8 mouse cellular contexts compared by ENCODE assay signal in genomic region chr17:87447612-87448200, GRCm38 (mm10). TPM values are rescaled to one million over a fixed set of nuclear protein-coding genes. Genes with fewer than 3 reads are reported as not detected.
DNase-seq lines count a peak whose midpoint lies in the region; ATAC-seq lines count a peak whose summit lies in the region.

No protein-coding gene starts in this region.

- peak overlapping the region; percentile 65 for H3K4me2 ChIP-seq in neural tube, embryonic 11.5 days (ENCODE audit: low read depth)
- peak overlapping the region; percentile 73 for H3K4me2 ChIP-seq in embryonic facial prominence, embryonic 14.5 days (ENCODE audit: low read depth, low read length)
- peak overlapping the region; percentile 70 for H3K4me2 ChIP-seq in intestine, embryonic 15.5 days (replicated peaks)
- H3K4me2 ChIP-seq in neural tube, embryonic 14.5 days (ENCODE audit: low read depth, low read length): peak overlapping the region; percentile 65

- WGBS in neural tube, embryonic 11.5 days: 45% methylated on average over 12 of the region's 12 CpGs
- WGBS in embryonic facial prominence, embryonic 14.5 days: 42% methylated on average over 12 of the region's 12 CpGs
- WGBS in intestine, embryonic 15.5 days: 56% methylated on average over 12 of the region's 12 CpGs
- WGBS in neural tube, embryonic 14.5 days: 39% methylated on average over 12 of the region's 12 CpGs

- peak overlapping the region; percentile 99 for H3K9ac ChIP-seq in neural tube, embryonic 11.5 days (ENCODE audit: low read length)
- H3K9ac ChIP-seq in embryonic facial prominence, embryonic 14.5 days (ENCODE audit: low read depth, low read length): peak overlapping the region; percentile 90
- peak overlapping the region; percentile 98 for H3K9ac ChIP-seq in intestine, embryonic 15.5 days
- H3K9ac ChIP-seq in neural tube, embryonic 14.5 days (replicated peaks; ENCODE audit: low read depth, low read length): peak overlapping the region; percentile 100

- no peaks in the 10 kb centered on the region for H3K36me3 ChIP-seq in neural tube, embryonic 11.5 days (ENCODE audit: control insufficient read depth, insufficient read depth, low read length)
- H3K36me3 ChIP-seq in embryonic facial prominence, embryonic 14.5 days (ENCODE audit: control insufficient read depth, insufficient read depth, low read length): peaks cover 7% of the 10 kb centered on the region; the same call in 1 of the 2 replicates
- H3K36me3 ChIP-seq in intestine, embryonic 15.5 days: no peaks in the 10 kb centered on the region
- no peaks in the 10 kb centered on the region for H3K36me3 ChIP-seq in neural tube, embryonic 14.5 days (ENCODE audit: control insufficient read depth, insufficient read depth, low read length)

- no peaks in the 10 kb centered on the region for H3K9me3 ChIP-seq in neural tube, embryonic 11.5 days (ENCODE audit: control insufficient read depth, low read length)
- no peaks in the 10 kb centered on the region for H3K9me3 ChIP-seq in embryonic facial prominence, embryonic 14.5 days (ENCODE audit: control insufficient read depth, low read length)
- H3K9me3 ChIP-seq in intestine, embryonic 15.5 days: no peaks in the 10 kb centered on the region
- no peaks in the 10 kb centered on the region for H3K9me3 ChIP-seq in neural tube, embryonic 14.5 days (ENCODE audit: control insufficient read depth, low read length)

- no peak for DNase-seq in neural tube, embryonic 11.5 days (ENCODE audit: low spot score)
- DNase-seq in neural tube, embryonic 10.5 days (ENCODE audit: extremely low spot score, low spot score): no peak
- DNase-seq in embryonic facial prominence, embryonic 14.5 days (ENCODE audit: low spot score): no peak
- no peak for DNase-seq in right cerebral cortex, postnatal 36 days (ENCODE audit: low spot score in 2 of 2)
- DNase-seq in left cerebral cortex, adult 9 months (ENCODE audit: low spot score in 2 of 2): no peak
- DNase-seq in spleen, adult 18-20 months: no peak

- H3K4me1 ChIP-seq in neural tube, embryonic 11.5 days (ENCODE audit: control insufficient read depth, insufficient read depth, low read length): peaks cover 21% of the 10 kb centered on the region
- H3K4me1 ChIP-seq in embryonic facial prominence, embryonic 14.5 days (ENCODE audit: control insufficient read depth, insufficient read depth, low read length): peaks cover 26% of the 10 kb centered on the region
- peaks cover 10% of the 10 kb centered on the region for H3K4me1 ChIP-seq in intestine, embryonic 15.5 days (replicated peaks)
- peaks cover 24% of the 10 kb centered on the region for H3K4me1 ChIP-seq in neural tube, embryonic 14.5 days (ENCODE audit: control insufficient read depth, insufficient read depth, low read length)

- H3K27ac ChIP-seq in neural tube, embryonic 11.5 days (ENCODE audit: low read depth, low read length): peak overlapping the region; percentile 92
- peak overlapping the region; percentile 94 for H3K27ac ChIP-seq in embryonic facial prominence, embryonic 14.5 days (replicated peaks; ENCODE audit: low read depth, low read length)
- H3K27ac ChIP-seq in intestine, embryonic 15.5 days: peak overlapping the region; percentile 91
- peak overlapping the region; percentile 99 for H3K27ac ChIP-seq in neural tube, embryonic 14.5 days (ENCODE audit: low read depth, low read length)

- H3K27me3 ChIP-seq in neural tube, embryonic 11.5 days (ENCODE audit: control insufficient read depth, insufficient read depth, low read length): no peaks in the 10 kb centered on the region
- no peaks in the 10 kb centered on the region for H3K27me3 ChIP-seq in embryonic facial prominence, embryonic 14.5 days (replicated peaks; ENCODE audit: control insufficient read depth, insufficient read depth, low read length)
- no peaks in the 10 kb centered on the region for H3K27me3 ChIP-seq in intestine, embryonic 15.5 days (replicated peaks)
- H3K27me3 ChIP-seq in neural tube, embryonic 14.5 days (ENCODE audit: control insufficient read depth, insufficient read depth, low read length): no peaks in the 10 kb centered on the region

- H3K4me3 ChIP-seq in neural tube, embryonic 11.5 days (ENCODE audit: low read depth, low read length): peak overlapping the region; percentile 91
- H3K4me3 ChIP-seq in embryonic facial prominence, embryonic 14.5 days (ENCODE audit: low read depth, low read length): peak overlapping the region; percentile 84
- H3K4me3 ChIP-seq in intestine, embryonic 15.5 days (replicated peaks): peak overlapping the region; percentile 97
- peak overlapping the region; percentile 96 for H3K4me3 ChIP-seq in neural tube, embryonic 14.5 days (ENCODE audit: low read depth, low read length)

- no peak for ATAC-seq in neural tube, embryonic 11.5 days (ENCODE audit: insufficient read depth, low FRiP score, low TSS enrichment)
- no peak for ATAC-seq in embryonic facial prominence, embryonic 14.5 days (ENCODE audit: low read depth)
- no peak for ATAC-seq in intestine, embryonic 15.5 days
- ATAC-seq in neural tube, embryonic 14.5 days (ENCODE audit: low read depth): no peak

RNA-seq across cellular contexts. Expression of gene Calm2, which starts 1.0 kb away (rescaled TPM):
- polyA plus RNA-seq in neural tube, embryonic 11.5 days (2014; fragmentation: Nextera tagmentation; extraction: Ambion mirVana): 1,603 and 1,604 TPM in 2 replicates
- 1,001 and 1,028 TPM in 2 replicates for polyA plus RNA-seq in embryonic facial prominence, embryonic 14.5 days (2014; fragmentation: Nextera tagmentation; extraction: Ambion mirVana)
- 1,049 and 1,135 TPM in 2 replicates for polyA plus RNA-seq in intestine, embryonic 15.5 days (2015; fragmentation: Nextera tagmentation; extraction: Ambion mirVana)
- polyA plus RNA-seq in neural tube, embryonic 14.5 days (2014; fragmentation: Nextera tagmentation; extraction: Ambion mirVana): 3,412 and 3,701 TPM in 2 replicates

RNA-seq across cellular contexts. Expression of gene Stpg4, which starts 20.2 kb away (rescaled TPM):
- 0.39 TPM in 1 of 2 replicates, not detected in the other for polyA plus RNA-seq in neural tube, embryonic 11.5 days (2014; fragmentation: Nextera tagmentation; extraction: Ambion mirVana)
- polyA plus RNA-seq in embryonic facial prominence, embryonic 14.5 days (2014; fragmentation: Nextera tagmentation; extraction: Ambion mirVana): not detected in 2 replicates
- polyA plus RNA-seq in intestine, embryonic 15.5 days (2015; fragmentation: Nextera tagmentation; extraction: Ambion mirVana): not detected in 2 replicates
- not detected in 2 replicates for polyA plus RNA-seq in neural tube, embryonic 14.5 days (2014; fragmentation: Nextera tagmentation; extraction: Ambion mirVana)
